Mouse (Mus musculus) liver, embryonic 14.5 days (tissue): ENCODE data around the gene Wdr72.

ENCODE experiments used
- CTCF ChIP-seq: IDR thresholded peaks from 2 replicates; pipeline ENCODE4 v1.5.1; 2016; ENCODE audit warnings: antibody characterized with exemption, low read depth, control low read depth
- EP300 ChIP-seq: IDR thresholded peaks from 2 replicates; pipeline ENCODE4 v1.6.1; 2016; ENCODE audit warnings: antibody characterized with exemption, low read depth

- TF ChIP-seq EP300 (no peak), CTCF (no peak; the same call in 1 of the 2 replicates)
These were observed 176.1 kb downstream of the Wdr72 start for GRCm38 (mm10) chr9:74286210-74286609.
